Mouse (Mus musculus) urinary bladder, postnatal 0 days (tissue): ENCODE measurements around the gene Gm20388. TPM values are rescaled to one million over a fixed set of nuclear protein-coding genes. Genes with fewer than 3 reads are reported as not detected.

Experiments used
- polyA plus RNA-seq: library from polyadenylated mRNA; unstranded; fragments of >200 nt; fragmentation: Nextera tagmentation; extraction: Ambion mirVana; gene quantifications from 2 replicates; pipeline ENCODE4 v1.2.1, GENCODE M21; 2015

Gene Gm20388
- polyA plus RNA-seq = 1.2 TPM in 1 of 2 replicates, not detected in the other

GRCm38 (mm10) chr8:119910547-119911257, at the start of gene Gm20388:
TSS of gene Gm20388 (plus strand) at chr8:119910841.

GRCm38 (mm10) chr8:119861706-119862389, 48.8 kb upstream of the Gm20388 start, which contains the start of gene Klhl36:
TSS of gene Klhl36 (plus strand) at chr8:119862266.

GRCm38 (mm10) chr8:119909944-119910546, 596 bp upstream of the Gm20388 start, which contains the start of gene Usp10:
TSS of gene Usp10 (plus strand) at chr8:119910360.

GRCm38 (mm10) chr8:119992249-119992648, 81.6 kb downstream of the Gm20388 start, which contains the start of gene Crispld2:
TSS of gene Crispld2 (plus strand) at chr8:119992438.

GRCm38 (mm10) chr8:120101068-120101972, 190.7 kb downstream of the Gm20388 start, which contains the start of gene Zdhhc7:
TSS of gene Zdhhc7 (minus strand) at chr8:120101482.

GRCm38 (mm10) chr8:120113758-120114255, 203.2 kb downstream of the Gm20388 start, which contains the start of gene 6430548M08Rik:
TSS of gene 6430548M08Rik (plus strand) at chr8:120114152.

GRCm38 (mm10) chr8:120177318-120178123, 266.9 kb downstream of the Gm20388 start, which contains the start of gene Fam92b:
TSS of gene Fam92b (minus strand) at chr8:120177466.

GRCm38 (mm10) chr8:120227891-120228591, 317.4 kb downstream of the Gm20388 start, which contains the start of gene Gse1:
TSS of gene Gse1 (plus strand) at chr8:120228456.

GRCm38 (mm10) chr8:120588908-120589771, 678.5 kb downstream of the Gm20388 start, which contains the start of gene Gins2:
TSS of gene Gins2 (minus strand) at chr8:120589304.

GRCm38 (mm10) chr8:120647532-120647931, 736.9 kb downstream of the Gm20388 start, which contains the start of gene 1190005I06Rik:
TSS of gene 1190005I06Rik (minus strand) at chr8:120647632.

GRCm38 (mm10) chr8:120667561-120668373, 757.1 kb downstream of the Gm20388 start, which contains the start of the genes Gm27021 and Cox4i1:
TSS of gene Gm27021 (minus strand) at chr8:120668079.
TSS of gene Cox4i1 (plus strand) at chr8:120668222.

GRCm38 (mm10) chr8:120668374-120668905, 757.8 kb downstream of the Gm20388 start, which contains the start of gene Emc8:
TSS of gene Emc8 (minus strand) at chr8:120668573.

GRCm38 (mm10) chr8:120735770-120736481, 825.3 kb downstream of the Gm20388 start, which contains the start of gene Irf8:
TSS of gene Irf8 (plus strand) at chr8:120736358.

GRCm38 (mm10) chr8:121084210-121084951, 1173.7 kb downstream of the Gm20388 start, which contains the start of gene Foxf1:
TSS of gene Foxf1 (plus strand) at chr8:121084386.

